Mouse (Mus musculus): Measurements from ENCODE around the gene Mrps14. TPM values are rescaled to one million over a fixed set of nuclear protein-coding genes. Genes with fewer than 3 reads are reported as not detected.

Gene Mrps14
- total and polyA plus RNA-seq, 3 experiments: 133 to 138 TPM; not detected in 1

GRCm38 (mm10) chr1:160147274-160147673 lies 47.7 kb upstream of the Mrps14 start (continued):
- TF ChIP-seq EP300 (IDR thresholded peaks at IDR 0.05; ENCODE audit: low read depth in 1 of 2, low read length in 2 of 2) (no peak), TBP (IDR thresholded peaks at IDR 0.05; ENCODE audit: low read depth, low read length) (no peak), GATA1 (IDR thresholded peaks at IDR 0.05; ENCODE audit: low read depth, low read length) (no peak)

- no peaks in the 10 kb centered on the region for H3K9me3 ChIP-seq (replicated peaks; ENCODE audit: insufficient read depth, low read length)
- no peak overlapping the region for H3K27ac ChIP-seq (ENCODE audit: control insufficient read depth, low read depth, low read length)
- no peaks in the 10 kb centered on the region; a peak in 2 of 4 replicates for H3K27me3 ChIP-seq (ENCODE audit: control insufficient read depth in 1 of 2, insufficient read depth in 2 of 2, low read length in 2 of 2)
- H3K4me3 ChIP-seq (ENCODE audit: control insufficient read depth in 1 of 2, insufficient read depth in 1 of 2, low read depth in 2 of 2, low read length in 2 of 2): no peak overlapping the region
- H3K4me1 ChIP-seq (ENCODE audit: control insufficient read depth in 1 of 2, insufficient read depth in 2 of 2, low read length in 2 of 2): no peaks in the 10 kb centered on the region
- TF ChIP-seq TCF12 (IDR thresholded peaks at IDR 0.05; ENCODE audit: low read depth, low read length) (no peak), MAX (IDR thresholded peaks at IDR 0.05; ENCODE audit: low read length) (no peak), UBTF (IDR thresholded peaks at IDR 0.05; ENCODE audit: borderline replicate concordance, insufficient read depth, low read depth, low read length) (no peak), CTCF (IDR thresholded peaks at IDR 0.05 in 2 of 3, conservative IDR thresholded peaks at IDR 0.05 in 1 of 3; ENCODE audit: control insufficient read depth in 1 of 3, insufficient read depth in 1 of 3, low read depth in 2 of 3, low read length in 3 of 3, poor library complexity in 1 of 3, severe bottlenecking in 1 of 3) (no peak), MYC (IDR thresholded peaks at IDR 0.05; ENCODE audit: low read depth, low read length) (no peak), TAL1 (IDR thresholded peaks at IDR 0.05; ENCODE audit: low read length) (no peak), POLR2AphosphoS2 (IDR thresholded peaks at IDR 0.05; ENCODE audit: low read length) (no peak), RAD21 (IDR thresholded peaks at IDR 0.05; ENCODE audit: low read depth, low read length) (no peak), ZC3H11A (IDR thresholded peaks at IDR 0.05; ENCODE audit: low read depth, low read length) (no peak), E2F4 (IDR thresholded peaks at IDR 0.05; ENCODE audit: borderline replicate concordance, low read depth, low read length) (no peak), SMC3 (IDR thresholded peaks at IDR 0.05; ENCODE audit: low read depth, low read length) (no peak)
- no peak overlapping the region for H3K9ac ChIP-seq (ENCODE audit: control insufficient read depth, low read depth, low read length, poor library complexity, severe bottlenecking)
- H3K79me2 ChIP-seq (ENCODE audit: control insufficient read depth, insufficient read depth, low read length, poor library complexity): no peaks in the 10 kb centered on the region
- no peaks in the 10 kb centered on the region for H3K36me3 ChIP-seq (ENCODE audit: control insufficient read depth in 1 of 2, insufficient read depth in 2 of 2, low read length in 2 of 2)
- DNase-seq (ENCODE audit: low read depth, low spot score): no peak
Observed at GRCm38 (mm10) chr1:160149291-160149906, 45.6 kb upstream of the Mrps14 start.

- DNase-seq (ENCODE audit: low read depth, low spot score): no peak
- no peaks in the 10 kb centered on the region; a peak in 2 of 4 replicates for H3K27me3 ChIP-seq (ENCODE audit: control insufficient read depth in 1 of 2, insufficient read depth in 2 of 2, low read length in 2 of 2)
- no peaks in the 10 kb centered on the region for H3K79me2 ChIP-seq (ENCODE audit: control insufficient read depth, insufficient read depth, low read length, poor library complexity)
- H3K9ac ChIP-seq (ENCODE audit: control insufficient read depth, low read depth, low read length, poor library complexity, severe bottlenecking): no peak overlapping the region
- no peak overlapping the region for H3K4me3 ChIP-seq (ENCODE audit: control insufficient read depth in 1 of 2, insufficient read depth in 1 of 2, low read depth in 2 of 2, low read length in 2 of 2)
- TF ChIP-seq USF1 (IDR thresholded peaks at IDR 0.05; ENCODE audit: low read depth, low read length) (no peak), ZMIZ1 (IDR thresholded peaks at IDR 0.05; ENCODE audit: low read depth, low read length) (no peak), BHLHE40 (IDR thresholded peaks at IDR 0.05; ENCODE audit: borderline replicate concordance, low read depth, low read length) (no peak), RAD21 (IDR thresholded peaks at IDR 0.05; ENCODE audit: low read depth, low read length) (no peak), HCFC1 (IDR thresholded peaks at IDR 0.05; ENCODE audit: low read depth, low read length) (no peak), E2F4 (IDR thresholded peaks at IDR 0.05; ENCODE audit: borderline replicate concordance, low read depth, low read length) (no peak), RCOR1 (IDR thresholded peaks at IDR 0.05; ENCODE audit: low read depth, low read length) (no peak), KAT2A (conservative IDR thresholded peaks at IDR 0.05; ENCODE audit: low read depth, low read length) (no peak), POLR2AphosphoS5 (IDR thresholded peaks at IDR 0.05; ENCODE audit: borderline replicate concordance, low read depth, low read length) (no peak), MYB (IDR thresholded peaks at IDR 0.05; ENCODE audit: low read depth, low read length) (no peak), ZNF384 (IDR thresholded peaks at IDR 0.05; ENCODE audit: low read depth, low read length) (no peak), CTCF (IDR thresholded peaks at IDR 0.05 in 2 of 3, conservative IDR thresholded peaks at IDR 0.05 in 1 of 3; ENCODE audit: control insufficient read depth in 1 of 3, insufficient read depth in 1 of 3, low read depth in 2 of 3, low read length in 3 of 3, poor library complexity in 1 of 3, severe bottlenecking in 1 of 3) (no peak), ETS1 (IDR thresholded peaks at IDR 0.05; ENCODE audit: low read depth, low read length) (no peak), POLR2AphosphoS2 (IDR thresholded peaks at IDR 0.05; ENCODE audit: low read length) (no peak), NELFE (IDR thresholded peaks at IDR 0.05; ENCODE audit: low read depth, low read length) (no peak), MXI1 (IDR thresholded peaks at IDR 0.05; ENCODE audit: low read depth, low read length) (no peak), UBTF (IDR thresholded peaks at IDR 0.05; ENCODE audit: borderline replicate concordance, insufficient read depth, low read depth, low read length) (no peak)
- H3K9me3 ChIP-seq (replicated peaks; ENCODE audit: insufficient read depth, low read length): no peaks in the 10 kb centered on the region
- H3K27ac ChIP-seq (ENCODE audit: control insufficient read depth, low read depth, low read length): no peak overlapping the region
- no peaks in the 10 kb centered on the region for H3K4me1 ChIP-seq (ENCODE audit: control insufficient read depth in 1 of 2, insufficient read depth in 2 of 2, low read length in 2 of 2)
- no peaks in the 10 kb centered on the region for H3K36me3 ChIP-seq (ENCODE audit: control insufficient read depth in 1 of 2, insufficient read depth in 2 of 2, low read length in 2 of 2)
Observed at GRCm38 (mm10) chr1:160150726-160151125, 44.3 kb upstream of the Mrps14 start.
